Mouse (Mus musculus) CD4-positive naive resting alpha-beta T cell, adult 76 days (primary cell): ENCODE results near the gene Hyal1. TPM values are rescaled to one million over a fixed set of nuclear protein-coding genes. Genes with fewer than 3 reads are reported as not detected.

Experiments
- total RNA-seq: library from RNA; stranded (reverse); gene quantifications from one replicate; pipeline ENCODE4 v1.2.4, GENCODE M21; 2023

Hyal1 gene
- 2.1 TPM for total RNA-seq

GRCm38 (mm10) chr9:107576357-107577107 lies at the start of gene Hyal1:
TSS of gene Hyal1 (plus strand) at chr9:107576927.

GRCm38 (mm10) chr9:107533791-107534407 lies 42.8 kb upstream of the Hyal1 start, which contains the start of gene Tmem115:
TSS of gene Tmem115 (plus strand) at chr9:107533945.

DNA sequence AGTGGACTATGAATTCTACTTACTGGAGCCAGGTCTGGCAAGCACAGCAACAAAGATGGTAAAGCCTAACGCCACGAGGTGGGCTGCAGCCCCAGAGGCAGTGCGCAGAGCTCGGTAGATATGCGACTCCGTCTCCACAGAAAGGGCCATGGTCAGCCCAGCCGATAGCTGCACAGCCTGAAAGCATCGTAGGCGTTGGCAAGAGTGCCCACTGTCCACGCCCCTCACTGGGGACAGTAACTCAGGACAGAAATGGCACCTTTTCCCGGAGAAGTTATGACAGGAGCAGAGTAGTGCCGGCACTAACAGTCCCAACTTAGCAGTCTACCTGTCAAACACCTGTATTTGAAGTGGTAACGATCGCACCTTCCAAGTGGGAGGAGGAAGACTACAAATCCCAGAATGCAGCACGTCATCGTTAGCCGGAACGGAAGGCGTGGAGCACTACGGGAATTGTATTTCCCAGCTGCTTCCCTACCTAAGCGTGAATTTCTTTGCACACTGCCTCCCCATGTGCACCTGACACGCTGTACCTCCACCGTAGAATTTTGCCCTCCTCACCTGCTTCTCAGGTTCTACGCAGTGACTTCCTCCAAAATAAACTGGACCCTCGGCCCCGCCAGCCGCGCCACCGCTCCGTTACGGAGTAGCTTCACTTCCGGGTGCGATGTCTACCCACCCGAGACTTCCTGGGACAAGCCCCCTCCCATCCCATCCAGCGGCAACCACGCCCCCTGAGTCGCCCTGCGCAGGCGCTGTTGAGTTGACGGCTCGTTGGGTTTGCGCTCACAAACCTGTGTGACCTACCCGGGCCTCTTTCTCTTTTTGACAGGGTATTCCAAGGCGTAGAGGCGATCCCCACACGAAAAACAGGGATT lies 35.0 kb upstream of the Hyal1 start, which contains the start of the genes Cyb561d2 and Nprl2:
Gene Cyb561d2 (minus strand): TSS at position 720 of the 878 bp plus-strand sequence.
Gene Nprl2 (plus strand): TSS at position 753 of the 878 bp plus-strand sequence.

DNA sequence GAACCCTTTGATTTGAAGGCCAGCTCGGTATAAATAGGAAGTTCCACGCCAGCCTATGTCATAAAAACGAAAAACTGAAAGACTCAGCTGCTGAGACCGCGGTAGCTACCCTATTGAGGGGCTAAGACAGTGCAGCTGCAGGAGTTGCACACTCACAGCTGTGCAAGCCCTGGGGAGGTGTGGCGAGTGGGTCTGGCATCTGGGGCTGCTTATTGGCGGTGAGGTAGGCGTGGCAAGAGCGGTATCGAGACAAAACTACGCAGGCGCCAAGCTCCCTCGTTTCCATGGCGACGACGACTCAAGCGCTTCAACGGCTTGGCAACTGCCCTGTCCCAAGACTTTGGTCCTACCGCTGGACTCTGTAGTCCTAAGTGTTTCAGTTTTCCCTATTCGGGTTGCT lies 29.7 kb upstream of the Hyal1 start, which contains the start of gene Zmynd10:
Gene Zmynd10 (plus strand): TSS at position 273 of the 400 bp plus-strand sequence.

GRCm38 (mm10) chr9:107551117-107551889 lies 25.4 kb upstream of the Hyal1 start, which contains the start of gene Rassf1:
TSS of gene Rassf1 (plus strand) at chr9:107551555.

GRCm38 (mm10) chr9:107563029-107563581 lies 13.6 kb upstream of the Hyal1 start, which contains the start of gene Tusc2:
TSS of gene Tusc2 (plus strand) at chr9:107563255.

DNA sequence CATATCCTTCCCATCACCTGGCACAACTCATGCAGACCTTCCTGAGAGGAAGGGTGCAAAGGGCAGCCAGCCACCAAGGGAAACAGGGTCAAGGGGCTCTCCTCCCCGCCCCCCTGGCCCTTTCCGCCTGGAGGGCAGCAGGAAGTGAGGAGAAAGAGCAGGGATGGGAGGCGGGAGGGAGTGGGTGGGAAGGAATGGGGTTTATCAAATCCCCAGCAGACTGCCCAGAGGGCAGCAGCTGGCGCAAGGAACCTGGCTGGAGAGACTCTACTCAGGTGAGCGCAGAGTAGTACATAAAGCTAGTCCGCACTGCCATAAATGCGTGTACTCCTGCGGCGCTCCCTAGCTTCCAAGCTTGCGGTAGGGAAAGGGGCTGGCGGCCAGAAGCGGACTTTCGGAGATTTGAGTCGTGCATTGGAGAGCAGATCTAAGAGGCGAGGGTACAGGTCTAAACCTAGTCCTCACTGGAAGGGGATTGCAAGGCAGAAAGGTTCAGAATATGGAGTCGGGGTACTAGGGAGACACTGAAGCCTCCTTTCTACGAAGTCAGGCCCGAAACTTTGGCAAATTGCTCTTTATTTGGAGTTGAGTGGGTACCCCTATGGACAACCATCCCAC lies 8.9 kb upstream of the Hyal1 start, which contains the start of gene Hyal2:
Gene Hyal2 (plus strand): TSS at position 244 of the 618 bp plus-strand sequence.

GRCm38 (mm10) chr9:107578587-107578986 lies 1.9 kb downstream of the Hyal1 start, which contains the start of gene Naa80:
TSS of gene Naa80 (plus strand) at chr9:107578887.

DNA sequence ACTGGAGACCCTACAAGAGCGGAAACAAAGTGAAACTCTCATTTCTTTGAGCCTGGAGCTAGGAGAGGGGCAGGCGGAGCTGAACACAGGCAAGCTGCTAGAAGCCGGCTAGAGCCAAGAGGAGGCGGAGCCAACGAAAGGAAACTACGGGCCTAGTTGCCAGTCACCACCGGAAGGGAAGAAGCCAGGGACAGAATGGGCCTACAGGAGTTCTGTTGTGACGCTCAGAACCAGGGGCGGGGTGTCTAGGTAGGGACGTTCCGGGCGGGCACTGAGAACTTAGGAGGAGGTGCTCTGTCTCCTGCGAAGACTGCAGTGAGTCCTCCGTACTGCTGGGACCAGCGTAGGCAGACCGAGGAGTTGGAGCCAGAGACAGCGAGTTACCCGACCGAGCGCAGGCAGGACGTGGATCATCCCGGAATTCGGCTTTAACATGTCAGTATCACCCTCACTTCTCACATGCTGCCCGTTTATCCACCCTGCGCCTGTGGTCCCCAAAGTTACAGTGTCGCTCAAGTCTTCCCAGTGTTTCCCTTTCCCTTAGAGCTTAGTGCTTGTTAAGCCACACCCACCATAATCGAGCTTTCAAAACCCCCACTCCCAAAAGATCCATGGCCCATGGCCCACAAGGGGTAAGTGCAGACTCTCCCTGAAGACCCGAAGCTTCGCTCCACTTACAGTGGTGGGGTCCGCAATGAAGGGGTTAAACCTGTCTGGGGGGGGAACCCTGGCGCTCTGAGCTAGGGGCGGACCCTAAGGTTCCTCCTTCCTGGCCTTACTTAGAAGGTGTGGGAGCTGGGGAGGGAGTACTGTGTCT lies 4.0 kb downstream of the Hyal1 start, which contains the start of gene Hyal3:
Gene Hyal3 (plus strand): TSS at position 318 of the 817 bp plus-strand sequence.

DNA sequence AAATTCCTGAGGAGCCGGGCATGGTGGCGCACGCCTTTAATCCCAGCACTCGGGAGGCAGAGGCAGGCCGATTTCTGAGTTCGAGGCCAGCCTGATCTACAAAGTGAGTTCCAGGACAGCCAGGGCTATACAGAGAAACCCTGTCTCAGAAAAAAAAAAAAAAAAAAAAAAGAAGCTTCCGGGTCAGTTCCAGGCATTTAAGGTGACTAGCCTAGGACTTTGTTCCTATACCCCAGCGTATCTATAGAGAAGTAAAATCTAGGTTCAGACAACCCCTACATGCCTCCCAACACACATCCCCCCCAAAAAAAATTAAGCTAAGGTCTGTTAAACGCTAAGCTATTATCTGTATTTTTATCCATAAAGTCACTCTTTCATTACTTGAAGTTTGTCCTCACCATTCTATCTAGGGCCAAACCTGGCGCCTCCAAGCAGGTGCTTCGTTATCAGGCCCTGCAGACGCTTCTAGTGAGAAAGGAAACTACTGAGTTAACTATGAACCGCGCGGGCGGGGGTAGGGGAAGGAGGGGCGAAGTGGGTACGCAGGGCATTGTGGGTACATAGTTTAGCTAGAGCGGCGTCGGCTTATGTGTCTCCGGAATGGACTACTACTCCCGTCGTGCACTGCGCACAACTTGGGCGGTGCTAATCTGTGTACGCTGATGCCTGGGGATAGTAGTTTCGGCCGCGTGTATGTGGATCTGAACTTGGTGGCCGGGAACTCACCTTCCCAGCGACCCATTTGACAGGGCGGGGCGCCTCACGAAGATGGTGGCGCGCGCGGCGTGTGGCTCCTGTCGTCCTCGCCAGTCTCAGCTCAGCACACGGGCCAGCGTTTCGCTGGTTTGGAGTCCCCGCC lies 10.5 kb downstream of the Hyal1 start, which contains the start of gene Ifrd2:
Gene Ifrd2 (plus strand): TSS at position 669 of the 859 bp plus-strand sequence.

GRCm38 (mm10) chr9:107608741-107609432 lies 32.2 kb downstream of the Hyal1 start, which contains the start of gene Sema3b:
TSS of gene Sema3b (minus strand) at chr9:107609229.

Other genes with a start within 250 kb of the Hyal1 start
- 7.8 TPM for gene Hemk1, start 238.6 kb upstream of the Hyal1 start, total RNA-seq
- 0.41 TPM for gene 6430571L13Rik, start 236.3 kb upstream of the Hyal1 start, total RNA-seq
- gene Cacna2d2, start 177.3 kb upstream of the Hyal1 start, total RNA-seq = 0.70 TPM
- gene Tmem115, start 43.0 kb upstream of the Hyal1 start, total RNA-seq = 24.4 TPM
- 16.0 TPM for gene Cyb561d2, start 34.7 kb upstream of the Hyal1 start, total RNA-seq
- 18.9 TPM for gene Nprl2, start 34.7 kb upstream of the Hyal1 start, total RNA-seq
- gene Zmynd10, start 29.6 kb upstream of the Hyal1 start, total RNA-seq = 1.2 TPM
- gene Rassf1, start 25.4 kb upstream of the Hyal1 start, total RNA-seq = 74.0 TPM
- 13.3 TPM for gene Tusc2, start 13.7 kb upstream of the Hyal1 start, total RNA-seq
- gene Hyal2, start 9.0 kb upstream of the Hyal1 start, total RNA-seq = 2.3 TPM
- gene Naa80, start 2.0 kb downstream of the Hyal1 start, total RNA-seq = 9.5 TPM
- 1.3 TPM for gene Hyal3, start 3.9 kb downstream of the Hyal1 start, total RNA-seq
- 19.8 TPM for gene Ifrd2, start 10.7 kb downstream of the Hyal1 start, total RNA-seq
- gene Sema3b, start 32.3 kb downstream of the Hyal1 start, total RNA-seq = 0.15 TPM
- 430 TPM for gene Gnai2, start 58.4 kb downstream of the Hyal1 start, total RNA-seq
- gene Slc38a3, start 92.6 kb downstream of the Hyal1 start, total RNA-seq = not detected
- 2.1 TPM for gene Gnat1, start 102.8 kb downstream of the Hyal1 start, total RNA-seq
- 1.3 TPM for gene Sema3f, start 133.5 kb downstream of the Hyal1 start, total RNA-seq
- gene Rbm5, start 194.1 kb downstream of the Hyal1 start, total RNA-seq = 249 TPM